Mouse (Mus musculus) cerebellum, postnatal 36 days (tissue): ENCODE data around the gene Tmem248.
A peak's percentile ranks its signal among the peaks of the same experiment; 100 is the strongest.

Experiments
- DNase-seq, 2 experiments: peaks; one replicate each; pipeline ENCODE4 v3.0.0; 2021 to 2022; ENCODE audit warnings: mixed read lengths in 2 of 2

Tmem248 gene

GRCm38 (mm10) chr5:130203948-130204347 is 12.9 kb upstream of the Tmem248 start:
- no peak for DNase-seq

- no peak for DNase-seq
These were observed 12.3 kb upstream of the Tmem248 start for GRCm38 (mm10) chr5:130204560-130204959.

DNA sequence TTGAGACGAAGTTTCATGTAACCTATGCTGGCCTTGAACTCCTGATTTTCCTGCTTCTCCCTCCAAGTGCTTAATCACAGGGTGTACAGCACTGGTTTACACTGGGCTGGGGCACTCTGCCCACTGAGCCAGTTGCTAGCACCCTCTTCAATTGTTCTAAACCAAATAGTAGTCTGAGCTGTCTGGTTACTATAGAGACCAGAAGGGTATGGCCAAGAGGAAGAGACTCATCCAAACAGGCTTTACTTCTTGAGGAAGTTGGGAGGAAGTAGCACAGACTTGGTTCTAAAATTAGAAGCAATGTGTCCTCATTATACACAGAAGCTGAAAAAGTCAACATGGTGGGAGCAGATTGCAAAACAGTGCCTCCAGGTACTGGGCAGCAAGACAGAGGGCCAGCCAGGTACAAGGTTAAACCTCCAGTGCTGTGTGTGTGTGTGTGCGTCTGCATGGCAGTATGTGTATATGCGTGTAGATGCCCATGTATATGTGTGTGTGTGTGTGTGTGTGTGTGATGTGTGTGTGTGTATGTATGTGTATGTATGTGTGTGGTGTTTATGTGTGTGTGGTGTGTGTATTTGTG is 11.3 kb upstream of the Tmem248 start:
- DNase-seq, result no peak

DNA sequence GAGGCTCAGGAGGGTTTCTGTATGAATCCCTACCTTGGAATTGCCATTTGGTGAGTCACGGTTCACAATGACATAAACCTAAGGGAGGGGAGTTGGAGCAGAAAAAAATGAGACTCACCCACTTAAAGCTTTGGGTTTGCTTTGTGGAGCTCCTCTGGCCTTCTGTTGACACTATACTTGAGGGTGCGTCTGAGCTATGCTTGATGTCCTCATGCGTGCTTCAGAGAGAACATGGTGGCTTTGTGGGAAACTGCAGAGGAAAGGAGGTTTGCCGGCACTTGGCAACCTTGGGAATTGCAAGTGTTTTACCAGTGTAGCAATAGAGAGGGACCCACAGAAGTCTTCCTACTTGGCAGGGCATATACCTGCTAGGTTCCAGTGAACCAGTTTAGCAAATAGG is 9.6 kb upstream of the Tmem248 start:
- DNase-seq, result no peak

GRCm38 (mm10) chr5:130212956-130213355 is 3.9 kb upstream of the Tmem248 start:
- no peak for DNase-seq

DNA sequence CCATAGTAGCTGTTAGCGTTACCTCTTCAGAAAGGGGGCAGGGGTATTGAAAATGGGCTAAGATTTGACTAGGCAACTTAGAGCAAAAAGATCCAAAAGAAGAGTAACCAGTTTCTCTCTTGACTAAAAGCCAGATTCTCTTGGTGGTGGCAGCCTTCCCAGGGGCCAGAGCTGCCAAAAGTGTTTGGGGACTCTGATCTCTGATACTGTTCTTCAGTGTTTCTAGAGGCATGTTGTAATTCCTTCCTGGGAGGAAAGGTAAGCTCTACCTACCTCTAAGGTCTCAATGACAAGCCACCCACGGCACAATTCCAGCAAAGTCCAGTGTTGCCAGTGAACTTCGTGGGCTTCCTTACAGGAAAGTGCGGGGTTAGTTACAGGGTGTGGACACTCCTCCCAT is 525 bp downstream of the Tmem248 start:
- no peak for DNase-seq

- no peak for DNase-seq
These were observed 1.5 kb downstream of the Tmem248 start for GRCm38 (mm10) chr5:130218336-130218735.

DNA sequence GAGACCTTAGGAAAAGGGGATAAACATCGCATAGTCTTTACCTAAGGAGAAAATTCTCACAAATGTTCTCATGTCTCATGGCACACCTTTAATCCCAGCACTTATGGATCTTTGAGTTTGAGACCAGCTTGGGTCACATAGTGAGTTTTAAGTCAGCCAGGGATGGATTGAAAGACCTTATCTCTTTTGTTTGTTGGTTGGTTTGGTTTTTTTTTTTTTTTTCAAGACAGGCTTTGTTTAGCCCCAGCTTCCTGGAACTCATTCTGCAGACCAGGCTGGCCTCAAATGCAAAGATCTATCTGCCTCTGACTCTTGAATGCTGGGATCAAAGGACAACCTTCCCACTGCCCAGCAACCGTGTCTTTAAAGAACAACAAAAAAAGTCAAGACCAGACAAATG is 4.4 kb downstream of the Tmem248 start:
- no peak for DNase-seq

- DNase-seq, result no peak
These were observed 4.9 kb downstream of the Tmem248 start for GRCm38 (mm10) chr5:130221760-130222145.

- DNase-seq, result peak; percentile 96 to 97
These were observed 5.5 kb downstream of the Tmem248 start for GRCm38 (mm10) chr5:130222146-130223004.

DNA sequence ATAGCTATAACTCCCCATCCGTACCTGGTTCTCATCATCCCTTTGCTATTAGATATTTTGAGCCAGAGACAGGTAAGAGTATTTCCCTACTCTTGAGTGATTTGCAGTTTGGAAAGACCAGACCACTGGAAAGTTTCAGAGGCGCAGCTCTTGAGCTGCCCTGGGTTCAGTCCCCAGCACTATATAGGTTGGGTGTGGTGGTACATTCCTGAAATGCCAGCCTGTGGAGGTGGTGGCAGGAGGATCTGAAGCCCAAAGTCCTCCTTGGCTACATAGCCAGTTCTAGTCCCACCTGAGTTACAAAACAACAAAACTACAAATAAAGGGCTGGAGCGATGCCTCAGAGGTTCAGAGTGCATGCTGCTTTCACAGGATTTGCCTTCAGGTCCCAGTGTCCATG is 9.9 kb downstream of the Tmem248 start:
- no peak for DNase-seq

GRCm38 (mm10) chr5:130228120-130228519 is 11.2 kb downstream of the Tmem248 start:
- no peak for DNase-seq

- no peak for DNase-seq
These were observed 19.4 kb downstream of the Tmem248 start for GRCm38 (mm10) chr5:130236302-130236701.

GRCm38 (mm10) chr5:130239236-130239635 is 22.4 kb downstream of the Tmem248 start:
- no peak for DNase-seq

- DNase-seq, result no peak
These were observed 23.0 kb downstream of the Tmem248 start for GRCm38 (mm10) chr5:130239856-130240255.

GRCm38 (mm10) chr5:130241426-130241825 is 24.5 kb downstream of the Tmem248 start:
- DNase-seq, result no peak

DNA sequence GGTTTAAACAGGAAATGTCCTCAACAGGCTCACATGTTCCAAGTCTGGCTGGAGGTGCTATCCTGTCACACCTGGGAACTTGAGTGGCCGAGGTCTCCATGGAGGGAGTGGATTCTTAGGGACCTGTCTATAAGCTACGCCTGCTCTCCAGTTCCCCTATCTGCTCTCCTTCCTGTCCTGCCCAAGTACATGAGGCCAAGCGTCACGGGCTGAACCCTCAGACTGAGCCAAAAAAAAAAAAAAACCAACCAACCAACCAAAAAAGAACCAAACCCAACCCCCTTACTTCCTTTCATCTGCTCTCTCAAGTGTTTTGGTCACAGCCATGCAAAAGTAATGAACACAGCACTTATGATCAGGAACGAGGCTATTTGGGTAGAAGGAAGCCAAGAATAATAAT is 30.9 kb downstream of the Tmem248 start:
- no peak for DNase-seq

GRCm38 (mm10) chr5:130254164-130255016 is 37.5 kb downstream of the Tmem248 start:
- DNase-seq, result peak in 1 of 2 experiments; percentile 21

GRCm38 (mm10) chr5:130255017-130255720 is 38.3 kb downstream of the Tmem248 start, which contains the start of the genes Sbds and Tyw1:
Sbds (minus strand) TSS chr5:130255530.
Tyw1 (plus strand) TSS chr5:130255619.
- peak; percentile 96 to 98 for DNase-seq

DNA sequence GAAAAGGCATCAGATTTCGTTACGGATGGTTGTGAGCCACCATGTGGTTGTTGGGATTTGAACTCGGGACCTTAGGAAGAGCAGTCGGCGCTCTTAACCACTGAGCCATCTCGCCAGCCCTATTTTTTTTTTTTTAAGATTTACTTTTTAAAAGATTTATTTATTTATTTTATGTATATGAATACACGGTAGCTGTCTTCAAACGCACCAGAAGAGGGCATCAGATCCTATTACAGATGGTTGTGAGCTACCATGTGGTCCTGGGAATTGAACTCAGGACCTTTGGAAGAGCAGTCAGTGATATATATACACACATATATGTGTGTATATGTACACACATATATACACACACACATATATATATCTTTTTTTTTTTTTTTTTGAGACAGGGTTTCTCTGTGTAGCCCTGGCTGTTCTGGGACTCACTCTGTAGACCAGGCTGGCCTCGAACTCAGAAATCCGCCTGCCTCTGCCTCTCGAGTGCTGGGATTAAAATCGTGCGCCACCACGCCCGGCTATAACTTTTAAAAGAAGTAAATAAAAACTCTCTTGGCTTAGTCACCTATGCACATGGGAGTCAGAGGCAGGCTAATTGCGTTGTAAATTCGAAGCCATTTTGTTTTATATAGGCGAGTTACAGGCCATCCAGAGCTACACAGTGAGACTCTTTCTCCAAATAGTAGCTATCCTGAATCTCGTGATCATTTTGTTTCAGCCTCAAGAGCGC is 39.1 kb downstream of the Tmem248 start:
- peak in 1 of 2 experiments; percentile 26 for DNase-seq

GRCm38 (mm10) chr5:130256678-130257271 is 39.9 kb downstream of the Tmem248 start:
- peak; percentile 91 to 93 for DNase-seq
